Mouse (Mus musculus): ENCODE results near the gene Olfr921.

DNA sequence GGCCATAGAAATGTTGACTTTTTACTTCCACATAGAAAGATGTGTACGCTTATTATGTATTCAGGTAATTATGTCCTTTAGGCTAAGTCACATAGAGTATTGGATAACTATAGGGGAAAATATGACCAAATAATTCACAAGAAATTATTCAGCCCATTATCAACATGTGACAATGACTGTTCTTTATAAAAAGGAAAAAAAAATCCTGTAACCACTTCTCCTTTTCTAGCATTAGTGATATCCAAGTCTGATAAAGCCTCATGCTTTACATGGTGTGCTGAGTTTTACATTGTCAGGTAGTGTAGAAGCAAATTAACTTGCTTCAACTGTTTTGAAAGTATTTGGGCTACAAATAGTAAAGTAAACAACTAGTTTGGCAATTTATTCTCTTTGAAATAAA, 48.8 kb upstream of the Olfr921 start:
- no peak for TF ChIP-seq CTCF (IDR thresholded peaks at IDR 0.05; ENCODE audit: control insufficient read depth, insufficient read depth, insufficient read length)
- TF ChIP-seq FOSL1 (IDR thresholded peaks at IDR 0.05; ENCODE audit: insufficient read depth, low read length, poor library complexity, severe bottlenecking): no peak

Measured in C2C12 (cell line).